Mouse (Mus musculus): ENCODE results near the gene Bach1.

Bach1 gene

DNA sequence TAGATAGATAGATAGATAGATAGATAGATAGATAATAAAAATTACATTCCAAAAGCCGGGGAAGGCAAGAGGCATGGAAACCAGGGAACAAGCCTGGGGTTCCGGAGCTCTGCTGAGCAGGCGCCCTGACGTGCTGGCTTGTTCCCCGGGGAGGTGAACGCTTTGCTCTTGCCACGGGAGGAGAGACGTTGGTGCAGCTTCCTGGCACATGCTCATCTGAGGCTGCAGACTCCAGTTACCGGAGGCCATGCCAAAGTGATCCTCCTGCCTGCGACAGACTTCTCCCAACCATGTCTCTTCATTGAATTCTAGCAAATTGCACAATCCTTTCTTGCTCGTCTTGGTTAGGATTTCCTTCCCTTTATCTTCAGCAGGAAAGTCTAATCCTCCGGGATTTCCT is 27.4 kb upstream of the Bach1 start:
- POLR2A ChIA-PET = interaction anchor here in 2 of 4 experiments (1.1 to 1.9 kb wide), 3 partner anchors 10 to 31 kb away, joined by 3 to 17 read pairs (median 4); partner anchors contain the start of gene Bach1 (in 1 of the 2)
- CTCF ChIA-PET = interaction anchor here in 1 of 4 experiments (0.7 kb wide), 1 partner anchor 45 kb away, joined by 3 read pairs; no protein-coding TSS in a partner anchor

DNA sequence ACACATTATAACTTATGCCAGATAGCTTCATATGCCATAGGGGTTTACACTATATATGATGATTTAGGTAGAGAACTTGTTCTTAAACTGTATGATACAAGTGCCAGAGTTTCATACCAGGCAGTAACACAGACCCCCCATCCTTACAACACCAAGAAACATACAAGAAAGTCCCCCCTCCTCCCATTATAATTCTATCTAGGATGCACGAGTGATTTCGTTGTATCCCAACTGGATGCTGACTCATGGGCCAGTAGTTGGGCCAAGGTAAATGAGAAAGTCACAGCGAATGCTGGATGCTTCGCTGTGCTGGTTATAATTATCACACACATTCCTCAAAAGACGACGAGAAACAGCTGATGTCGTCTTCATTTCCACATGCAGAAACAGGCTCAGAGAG is 25.6 kb upstream of the Bach1 start:
- ChIA-PET POLR2A (interaction anchor here in 1 of 4 experiments (0.5 kb wide), 1 partner anchor 26 kb away, joined by 4 read pairs; the partner anchor contains the start of gene Bach1), CTCF (no interaction called here)

DNA sequence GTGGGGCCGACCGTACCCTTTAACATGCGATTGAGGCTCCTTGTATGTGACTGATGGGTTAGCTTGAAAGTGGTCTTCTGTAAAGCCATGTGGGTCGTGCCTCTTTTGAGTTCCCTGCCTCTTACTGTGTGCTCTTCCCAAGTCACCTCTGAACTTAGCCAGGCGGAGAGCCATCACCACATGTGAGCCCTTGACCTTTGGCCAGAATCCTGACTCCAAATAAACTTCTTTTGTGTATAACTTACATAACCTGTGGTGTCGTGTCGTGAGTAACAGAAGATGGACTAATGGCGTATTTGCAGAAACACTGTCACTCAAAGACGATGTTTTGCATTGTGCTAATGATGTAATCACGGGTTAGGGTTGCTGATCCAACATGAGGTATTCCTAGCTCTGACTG is 22.6 kb upstream of the Bach1 start:
- CTCF ChIA-PET = no interaction called here
- POLR2A ChIA-PET = interaction anchor here in 2 of 4 experiments (2.2 to 2.4 kb wide), 2 partner anchors 15 to 23 kb away, joined by 6 to 14 read pairs; partner anchors contain the start of gene Bach1 (in 1 of the 2)

DNA sequence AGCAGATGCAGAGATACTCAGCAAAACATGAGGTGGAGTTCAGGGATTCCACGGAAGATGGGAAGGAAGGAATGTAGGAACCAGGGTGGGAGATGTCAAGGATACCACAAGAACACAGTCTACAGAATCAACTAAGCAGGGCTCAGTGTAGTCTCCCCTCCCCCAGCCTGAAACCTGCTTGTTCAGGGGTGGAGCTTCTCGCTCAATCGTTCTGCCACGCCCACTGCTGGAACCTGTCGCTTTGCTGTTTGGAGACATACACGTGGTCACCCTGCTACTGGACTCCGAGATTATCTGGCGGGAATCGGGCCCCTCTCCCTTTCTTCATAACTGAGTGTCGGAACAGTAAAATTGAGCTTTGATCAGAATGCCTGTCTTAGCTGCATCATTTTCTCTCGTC is 20.1 kb upstream of the Bach1 start:
- POLR2A ChIA-PET = interaction anchor here in 3 of 4 experiments (0.9 to 2.5 kb wide), 7 partner anchors 20 to 54 kb away, joined by 3 to 14 read pairs (median 5); partner anchors contain the start of gene Bach1 (in 3 of the 3)
- CTCF ChIA-PET = interaction anchor here in 1 of 4 experiments (0.5 kb wide), 1 partner anchor 654 kb away, joined by 3 read pairs; no protein-coding TSS in a partner anchor

GRCm38 (mm10) chr16:87680912-87681634 is 17.7 kb upstream of the Bach1 start:
- ChIA-PET POLR2A (interaction anchor here in 1 of 4 experiments (0.6 kb wide), 1 partner anchor 243 kb away, joined by 3 read pairs; no protein-coding TSS in a partner anchor), CTCF (no interaction called here)

- ChIA-PET POLR2A (interaction anchor here in 1 of 4 experiments (0.6 to 0.7 kb wide), 2 partner anchors 17 to 244 kb away, joined by 3 read pairs; partner anchors contain the start of gene Bach1), CTCF (no interaction called here)
These were observed 16.9 kb upstream of the Bach1 start for GRCm38 (mm10) chr16:87681848-87682247.

GRCm38 (mm10) chr16:87686458-87686857 is 12.3 kb upstream of the Bach1 start:
- POLR2A ChIA-PET = interaction anchor here in 3 of 4 experiments (0.6 to 1.8 kb wide), 6 partner anchors 10 to 81 kb away, joined by 3 to 7 read pairs (median 3); partner anchors contain the start of gene Bach1 (in 3 of the 3)
- CTCF ChIA-PET = no interaction called here

GRCm38 (mm10) chr16:87687346-87687745 is 11.4 kb upstream of the Bach1 start:
- ChIA-PET CTCF (no interaction called here), POLR2A (interaction anchor here in 2 of 4 experiments (1.1 to 1.8 kb wide), 4 partner anchors 10 to 23 kb away, joined by 3 to 7 read pairs (median 4); partner anchors contain the start of gene Bach1 (in 2 of the 2))

DNA sequence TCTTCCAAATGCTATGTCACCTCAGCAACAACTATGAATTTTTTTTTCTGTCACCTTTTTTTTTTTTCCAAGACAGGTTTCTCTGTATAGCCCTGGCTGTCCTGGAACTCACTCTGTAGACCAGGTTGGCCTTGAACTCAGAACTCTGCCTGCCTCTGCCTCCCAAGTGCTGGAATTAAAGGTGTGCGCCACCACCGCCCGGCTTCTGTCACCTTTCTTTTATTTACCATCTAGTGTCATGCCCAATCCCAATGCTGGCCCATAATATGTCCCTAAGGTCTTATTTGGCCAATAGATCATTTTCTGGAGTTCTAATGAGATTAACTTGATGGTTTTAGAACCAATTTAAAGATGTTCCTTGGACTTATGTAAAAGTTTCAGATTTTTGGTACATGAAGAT is 10.4 kb upstream of the Bach1 start:
- ChIA-PET CTCF (interaction anchor here in 1 of 4 experiments (1.0 kb wide), 1 partner anchor 10 kb away, joined by 3 read pairs; the partner anchor contains the start of gene Bach1), POLR2A (interaction anchor here in 3 of 4 experiments (1.3 to 3.7 kb wide), 6 partner anchors 10 to 22 kb away, joined by 3 to 71 read pairs (median 14); partner anchors contain the start of gene Bach1 (in 3 of the 3))

DNA sequence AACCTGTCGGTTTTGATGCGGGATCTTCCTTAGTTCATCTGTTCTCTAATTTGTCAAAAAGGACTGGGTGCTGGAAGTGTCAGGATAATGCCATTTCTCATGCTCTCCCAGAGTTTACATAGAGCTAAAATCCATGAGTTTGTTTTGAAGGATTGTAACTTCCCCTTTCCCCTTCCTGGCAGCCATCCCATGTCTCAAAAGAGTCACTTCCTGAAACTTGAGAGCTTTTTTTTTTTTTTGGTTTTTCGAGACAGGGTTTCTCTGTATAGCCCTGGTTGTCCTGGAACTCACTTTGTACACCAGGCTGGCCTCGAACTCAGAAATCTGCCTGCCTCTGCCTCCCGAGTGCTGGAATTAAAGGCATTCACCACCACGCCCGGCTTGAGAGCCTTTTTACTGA is 9.9 kb upstream of the Bach1 start:
- CTCF ChIA-PET = interaction anchor here in 1 of 4 experiments (1.0 kb wide), 1 partner anchor 10 kb away, joined by 3 read pairs; the partner anchor contains the start of gene Bach1
- POLR2A ChIA-PET = interaction anchor here (0.7 to 3.7 kb wide), 12 partner anchors 10 to 800 kb away, joined by 3 to 71 read pairs (median 5); partner anchors contain the start of gene Bach1 (in 3 of the 4)

DNA sequence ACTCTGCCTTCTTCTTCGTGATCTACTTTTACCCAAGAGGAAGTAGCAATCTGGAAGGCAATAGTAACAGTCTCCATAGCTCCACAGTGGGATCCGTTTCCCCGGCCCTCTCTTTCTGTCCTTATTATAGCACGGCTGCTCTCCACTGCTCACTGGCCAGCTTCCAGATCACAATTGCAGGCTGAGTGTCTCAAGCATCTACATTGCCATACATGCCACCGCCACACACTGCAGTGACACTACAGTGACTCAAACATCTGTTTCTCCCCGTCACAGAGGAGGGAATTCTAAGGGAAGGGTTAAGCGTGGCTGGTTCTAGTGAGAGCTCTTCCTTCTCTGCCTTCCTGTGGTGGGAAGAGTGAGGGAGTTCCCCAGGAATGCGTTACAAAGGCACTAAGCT is 9.5 kb upstream of the Bach1 start:
- CTCF ChIA-PET = interaction anchor here in 2 of 4 experiments (0.7 to 1.0 kb wide), 2 partner anchors 9 to 10 kb away, joined by 3 read pairs; partner anchors contain the start of gene Bach1 (in 1 of the 2)
- POLR2A ChIA-PET = interaction anchor here (0.7 to 3.7 kb wide), 12 partner anchors 9 to 800 kb away, joined by 3 to 71 read pairs (median 5); partner anchors contain the start of gene Bach1 (in 3 of the 4)

DNA sequence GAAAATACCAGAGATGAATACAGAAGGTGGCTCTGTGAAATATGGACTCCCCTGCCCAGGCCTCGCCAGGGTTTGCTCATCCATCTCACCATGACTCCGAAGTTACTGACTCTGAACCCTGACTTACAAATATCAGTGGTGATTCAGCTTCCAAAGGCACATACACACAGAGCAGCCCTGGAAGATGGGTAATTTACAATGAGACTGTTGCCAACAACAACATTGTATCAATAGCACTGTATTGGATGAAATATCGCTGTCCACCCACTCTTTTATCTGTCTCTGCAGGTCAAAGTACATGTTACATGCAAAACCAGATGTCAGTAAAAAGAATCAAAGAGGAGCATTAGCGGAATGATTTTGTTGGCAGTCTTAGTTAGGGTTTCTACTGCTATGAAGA is 8.2 kb upstream of the Bach1 start:
- CTCF ChIA-PET = no interaction called here
- POLR2A ChIA-PET = interaction anchor here in 2 of 4 experiments (1.4 to 3.7 kb wide), 5 partner anchors 9 to 65 kb away, joined by 7 to 71 read pairs (median 10); partner anchors contain the start of gene Bach1 (in 2 of the 2)

- ChIA-PET CTCF (no interaction called here), POLR2A (interaction anchor here in 2 of 4 experiments (0.8 to 3.7 kb wide), 4 partner anchors 8 to 66 kb away, joined by 3 to 71 read pairs (median 28); partner anchors contain the start of gene Bach1 (in 2 of the 2))
These were observed 7.6 kb upstream of the Bach1 start for GRCm38 (mm10) chr16:87691102-87691501.

- CTCF ChIA-PET = no interaction called here
- POLR2A ChIA-PET = interaction anchor here in 1 of 4 experiments (0.8 kb wide), 2 partner anchors 15 to 98 kb away, joined by 4 read pairs; no protein-coding TSS in a partner anchor
These were observed 6.2 kb upstream of the Bach1 start for GRCm38 (mm10) chr16:87692591-87692990.

DNA sequence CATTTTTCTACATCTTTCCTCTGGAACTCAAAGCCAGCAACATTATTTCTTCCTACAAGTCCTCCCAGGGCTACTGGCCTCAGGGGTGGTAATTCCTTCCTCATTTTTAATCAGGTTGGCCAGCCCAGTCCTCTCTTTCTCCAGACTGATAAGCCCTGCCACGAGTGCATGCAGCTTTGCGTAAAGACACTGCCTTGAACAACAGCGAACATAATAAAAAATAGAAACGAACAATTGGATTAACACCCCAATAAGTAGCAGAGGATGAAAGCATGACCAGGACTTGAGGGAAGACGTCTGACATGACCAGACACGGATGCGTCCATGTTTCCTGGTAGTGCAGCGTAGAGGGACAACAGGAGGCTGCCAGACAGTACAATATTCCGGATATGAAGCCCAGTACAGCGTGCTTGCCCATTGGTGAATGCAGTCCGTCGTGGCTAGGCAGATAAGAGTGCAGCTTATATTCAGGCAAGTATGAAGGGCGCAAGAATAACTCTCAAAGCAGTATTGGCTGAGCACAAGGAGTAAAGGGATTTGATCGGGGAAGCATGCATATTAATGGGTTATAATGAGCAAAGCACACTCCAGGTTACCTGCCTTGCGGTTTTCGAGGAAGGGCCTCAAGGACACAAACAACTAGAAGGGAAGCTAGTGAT is 909 bp upstream of the Bach1 start:
- CTCF ChIA-PET = no interaction called here
- POLR2A ChIA-PET = interaction anchor here in 3 of 4 experiments (0.6 to 5.8 kb wide), 69 partner anchors 8 to 968 kb away, joined by 3 to 167 read pairs (median 10); partner anchors contain the start of genes Cct8 (in 1 of the 3) and N6amt1 (in 1 of the 3)

- ChIA-PET POLR2A (interaction anchor here (0.6 to 5.8 kb wide), 116 partner anchors 7 to 524 kb away, joined by 3 to 167 read pairs (median 6); partner anchors contain the start of genes N6amt1 (in 2 of the 4), Rwdd2b (in 2 of the 4) and Cct8 (in 1 of the 4)), CTCF (interaction anchor here in 3 of 4 experiments (0.7 to 1.1 kb wide), 4 partner anchors 10 to 115 kb away, joined by 3 to 8 read pairs (median 4); no protein-coding TSS in a partner anchor)
These were observed 554 bp downstream of the Bach1 start for GRCm38 (mm10) chr16:87699306-87699692.

DNA sequence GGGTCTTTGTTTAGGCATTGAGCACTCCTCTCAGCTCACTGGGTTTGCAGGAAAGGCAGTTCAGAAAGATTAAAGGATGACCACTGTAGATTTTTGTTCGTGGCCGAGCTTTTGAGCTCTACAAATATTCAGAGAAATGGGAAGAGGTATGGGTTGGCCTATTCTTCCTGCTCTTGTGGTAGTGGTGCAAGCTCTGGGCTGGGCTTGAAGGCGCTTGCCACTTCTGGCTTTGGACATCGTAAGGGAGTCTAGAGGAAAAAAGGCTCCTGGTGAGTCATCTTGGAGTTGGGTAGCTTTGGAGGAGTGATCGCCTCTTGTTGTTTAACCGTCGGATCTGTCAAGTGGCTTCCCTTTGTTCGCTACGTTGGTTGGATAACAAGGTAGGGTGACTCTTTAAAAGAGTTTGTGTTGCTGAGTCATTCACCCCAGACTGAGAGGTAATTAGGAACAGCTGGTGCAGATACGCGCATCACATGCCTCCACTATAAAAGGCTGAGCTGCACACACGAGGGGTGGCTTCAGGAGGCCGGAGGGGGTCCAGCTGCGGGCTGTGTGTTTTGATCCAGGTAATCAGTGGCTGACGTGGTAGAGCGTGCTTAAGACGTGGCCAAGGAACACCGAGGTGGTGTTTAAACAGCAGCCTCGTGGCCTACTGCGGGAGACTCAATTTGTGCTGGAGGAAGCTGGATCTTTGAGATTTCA is 1.1 kb downstream of the Bach1 start:
- POLR2A ChIA-PET = interaction anchor here (0.6 to 5.8 kb wide), 95 partner anchors 8 to 523 kb away, joined by 3 to 167 read pairs (median 6); partner anchors contain the start of genes N6amt1 (in 2 of the 4), Rwdd2b (in 2 of the 4) and Cct8 (in 1 of the 4)
- CTCF ChIA-PET = interaction anchor here in 2 of 4 experiments (0.9 to 1.1 kb wide), 2 partner anchors 10 to 74 kb away, joined by 3 to 4 read pairs; no protein-coding TSS in a partner anchor

GRCm38 (mm10) chr16:87700395-87700765 is 1.6 kb downstream of the Bach1 start:
- ChIA-PET POLR2A (interaction anchor here (0.7 to 5.8 kb wide), 67 partner anchors 7 to 346 kb away, joined by 3 to 167 read pairs (median 8); partner anchors contain the start of genes N6amt1 (in 1 of the 4) and Rwdd2b (in 1 of the 4)), CTCF (no interaction called here)
